Mouse (Mus musculus) midbrain, embryonic 11.5 days (tissue): ENCODE data around the gene Gm21394. TPM values are rescaled to one million over a fixed set of nuclear protein-coding genes. Genes with fewer than 3 reads are reported as not detected.
"Not testable (repeated sequence)": the region's sequence is repeated elsewhere in the genome, so short reads cannot be mapped to it uniquely, and the experiment has no call there.

Experiments
- ATAC-seq: fragments of 200-750 bp; cut with Nextera tagmentation; 2 replicates; pipeline ENCODE4 v1.8.0; 2017; ENCODE audit warnings: moderate TSS enrichment, moderate library complexity; ENCODE audit not compliant: low FRiP score
- DNase-seq: peaks from one replicate; pipeline ENCODE4 v3.0.0; 2015; ENCODE audit warnings: low spot score; ENCODE audit errors: missing footprints
- H3K27ac ChIP-seq: fragments of 300-500 bp; sonication (generic); 2 replicates; pipeline ENCODE4 v1.5.1; 2014; ENCODE audit warnings: low read depth, low read length
- H3K27me3 ChIP-seq: fragments of 300-500 bp; sonication (generic); 2 replicates; pipeline ENCODE4 v1.6.1; 2014; ENCODE audit warnings: mild to moderate bottlenecking, low read length, moderate library complexity, mixed read lengths; ENCODE audit not compliant: control insufficient read depth, insufficient read depth
- H3K36me3 ChIP-seq: fragments of 300-500 bp; sonication (generic); 2 replicates; pipeline ENCODE4 v1.6.1; 2014; ENCODE audit warnings: mild to moderate bottlenecking, low read length, moderate library complexity, mixed read lengths; ENCODE audit not compliant: control insufficient read depth, insufficient read depth
- H3K4me1 ChIP-seq: fragments of 300-500 bp; sonication (generic); 2 replicates; pipeline ENCODE4 v1.6.1; 2014; ENCODE audit warnings: low read length; ENCODE audit not compliant: control insufficient read depth, insufficient read depth
- H3K4me2 ChIP-seq: fragments of 300-500 bp; sonication (generic); 2 replicates; pipeline ENCODE4 v1.6.1; 2014; ENCODE audit warnings: mild to moderate bottlenecking, moderate library complexity
- H3K4me3 ChIP-seq: fragments of 300-500 bp; sonication (generic); 2 replicates; pipeline ENCODE4 v1.5.1; 2014; ENCODE audit warnings: low read depth, low read length
- H3K9ac ChIP-seq: fragments of 300-500 bp; sonication (generic); 2 replicates; pipeline ENCODE4 v1.6.1; 2014; ENCODE audit warnings: low read length
- H3K9me3 ChIP-seq: fragments of 300-500 bp; sonication (generic); 2 replicates; pipeline ENCODE4 v1.6.1; 2016; ENCODE audit warnings: low read length; ENCODE audit not compliant: control insufficient read depth
- WGBS: fragments of 180-500 bp; shearing (Covaris S2); extraction: QIAGEN DNeasy Blood & Tissue Kit; methylation state at CpG from one replicate; pipeline ENCODE4 v1.1.7; 2014; 5-methylcytosine and 5-hydroxymethylcytosine counted together
- polyA plus RNA-seq: library from polyadenylated mRNA; unstranded; fragments of >200 nt; fragmentation: Nextera tagmentation; extraction: Ambion mirVana; gene quantifications from 2 replicates; pipeline ENCODE4 v1.2.1, GENCODE M21; 2014

Gm21394 gene
- not detected in 2 replicates for polyA plus RNA-seq

- not testable (repeated sequence) for H3K36me3 ChIP-seq, H3K9ac ChIP-seq, ATAC-seq, H3K9me3 ChIP-seq, DNase-seq, H3K4me1 ChIP-seq, H3K27me3 ChIP-seq, H3K4me2 ChIP-seq, H3K4me3 ChIP-seq, H3K27ac ChIP-seq
- WGBS, result no CpG with 5 or more reads among the region's 4 CpGs
Observed at GRCm38 (mm10) chrY:84564807-84565206, at the start of gene Gm21394. TSS of gene Gm21394 (minus strand) at chrY:84564907.

Other genes with a start within 250 kb of the Gm21394 start
- not detected in 2 replicates for gene Gm21409, start 181.8 kb upstream of the Gm21394 start, polyA plus RNA-seq